Mouse (Mus musculus) lung, postnatal 0 days (tissue): ENCODE data around the gene Trim3. TPM values are rescaled to one million over a fixed set of nuclear protein-coding genes. Genes with fewer than 3 reads are reported as not detected.
A peak's percentile ranks its signal among the peaks of the same experiment; 100 is the strongest.

ENCODE experiments used
- ATAC-seq: fragments of 200-750 bp; cut with Nextera tagmentation; 2 replicates; pipeline ENCODE4 v1.8.0; 2017; ENCODE audit warnings: moderate library complexity
- DNase-seq: peaks from one replicate; pipeline ENCODE4 v3.0.0-alpha.2; 2016; ENCODE audit warnings: low spot score
- H3K27ac ChIP-seq: fragments of 300-500 bp; sonication (generic); 2 replicates; pipeline ENCODE4 v1.5.1; 2014; ENCODE audit warnings: antibody characterized with exemption, mild to moderate bottlenecking, low read length, mixed read lengths
- H3K27me3 ChIP-seq: fragments of 300-500 bp; sonication (generic); replicated peaks from 2 replicates; pipeline ENCODE4 v1.6.1; 2014; ENCODE audit warnings: low read length, mixed read lengths; ENCODE audit not compliant: insufficient read depth
- H3K36me3 ChIP-seq: fragments of 300-500 bp; sonication (generic); 2 replicates; pipeline ENCODE4 v1.6.1; 2014; ENCODE audit warnings: low read length, mixed read lengths; ENCODE audit not compliant: insufficient read depth
- H3K4me1 ChIP-seq: fragments of 300-500 bp; sonication (generic); 2 replicates; pipeline ENCODE4 v1.6.1; 2014; ENCODE audit warnings: antibody characterized with exemption, low read depth, low read length, mixed read lengths; ENCODE audit not compliant: insufficient read depth
- H3K4me2 ChIP-seq: fragments of 300-500 bp; sonication (generic); replicated peaks from 2 replicates; pipeline ENCODE4 v1.6.1; 2014; ENCODE audit warnings: low read depth, mild to moderate bottlenecking, low read length, moderate library complexity, mixed read lengths
- H3K4me3 ChIP-seq: fragments of 300-500 bp; sonication (generic); 2 replicates; pipeline ENCODE4 v1.5.1; 2014; ENCODE audit warnings: low read depth, low read length
- H3K9ac ChIP-seq: fragments of 300-500 bp; sonication (generic); replicated peaks from 2 replicates; pipeline ENCODE4 v1.6.1; 2014; ENCODE audit warnings: low read depth, mild to moderate bottlenecking
- H3K9me3 ChIP-seq: fragments of 300-500 bp; sonication (generic); 2 replicates; pipeline ENCODE4 v1.6.1; 2016; ENCODE audit warnings: low read length, mixed read lengths
- CTCF ChIP-seq: IDR thresholded peaks from 2 replicates; pipeline ENCODE4 v1.5.1; 2016; ENCODE audit warnings: antibody characterized with exemption, mild to moderate bottlenecking
- EP300 ChIP-seq: IDR thresholded peaks from 2 replicates; pipeline ENCODE4 v1.6.1; 2016; ENCODE audit warnings: antibody characterized with exemption, mild to moderate bottlenecking, control low read depth
- WGBS: fragments of 180-500 bp; shearing (Covaris S2); extraction: QIAGEN DNeasy Blood & Tissue Kit; methylation state at CpG from one replicate; pipeline ENCODE4 v1.1.7; 2014; 5-methylcytosine and 5-hydroxymethylcytosine counted together
- polyA plus RNA-seq: library from polyadenylated mRNA; unstranded; fragments of >200 nt; fragmentation: Nextera tagmentation; extraction: Ambion mirVana; gene quantifications from 2 replicates; pipeline ENCODE4 v1.2.1, GENCODE M21; 2015

The Trim3 gene
- polyA plus RNA-seq, 1 experiment from 2014 or later = 116 TPM

GRCm38 (mm10) chr7:105617810-105618209 is 15.6 kb downstream of the Trim3 start:
- no peak overlapping the region for H3K4me2 ChIP-seq
- no peak overlapping the region for H3K27ac ChIP-seq
- H3K9ac ChIP-seq = no peak overlapping the region
- peaks cover 48% of the 10 kb centered on the region for H3K36me3 ChIP-seq
- TF ChIP-seq EP300 = no peak
- TF ChIP-seq CTCF = no peak
- H3K4me3 ChIP-seq = no peak overlapping the region
- H3K27me3 ChIP-seq = no peaks in the 10 kb centered on the region
- WGBS = 95% methylated on average over 22 of the region's 22 CpGs
- no peak for DNase-seq
- H3K9me3 ChIP-seq = no peaks in the 10 kb centered on the region
- no peak for ATAC-seq
- H3K4me1 ChIP-seq = peaks cover 7% of the 10 kb centered on the region; the same call in 1 of the 2 replicates

- peaks cover 7% of the 10 kb centered on the region; the same call in 1 of the 2 replicates for H3K4me1 ChIP-seq
- no peaks in the 10 kb centered on the region for H3K27me3 ChIP-seq
- 62% methylated on average over 6 of the region's 6 CpGs for WGBS
- DNase-seq (no peak), ATAC-seq (no peak)
- H3K9me3 ChIP-seq = no peaks in the 10 kb centered on the region
- H3K9ac ChIP-seq = no peak overlapping the region
- H3K27ac ChIP-seq = peak overlapping the region; percentile 68
- H3K4me2 ChIP-seq = no peak overlapping the region
- no peak overlapping the region for H3K4me3 ChIP-seq
- TF ChIP-seq CTCF (no peak), EP300 (no peak)
- peaks cover 52% of the 10 kb centered on the region for H3K36me3 ChIP-seq
Measured at GRCm38 (mm10) chr7:105616561-105616960, 16.8 kb downstream of the Trim3 start.

GRCm38 (mm10) chr7:105615720-105616119 is 17.7 kb downstream of the Trim3 start:
- peak; percentile 59 for DNase-seq
- Histone ChIP-seq H3K4me1 (peaks cover 4% of the 10 kb centered on the region; the same call in 1 of the 2 replicates), H3K27me3 (no peaks in the 10 kb centered on the region), H3K4me2 (no peak overlapping the region), H3K4me3 (no peak overlapping the region), H3K9ac (no peak overlapping the region), H3K27ac (peak overlapping the region; percentile 68), H3K36me3 (peaks cover 60% of the 10 kb centered on the region), H3K9me3 (no peaks in the 10 kb centered on the region)
- WGBS = 53% methylated on average over 1 of the region's 1 CpGs
- TF ChIP-seq CTCF (peak; percentile 25), EP300 (no peak; the same call in 1 of the 2 replicates)
- peak; percentile 52 for ATAC-seq

- Histone ChIP-seq H3K4me2 (no peak overlapping the region), H3K4me1 (no peaks in the 10 kb centered on the region; the same call in 1 of the 2 replicates), H3K27me3 (no peaks in the 10 kb centered on the region), H3K9me3 (no peaks in the 10 kb centered on the region), H3K27ac (no peak overlapping the region), H3K9ac (no peak overlapping the region), H3K36me3 (peaks cover 62% of the 10 kb centered on the region), H3K4me3 (no peak overlapping the region)
- TF ChIP-seq CTCF (no peak), EP300 (no peak)
- 100% methylated on average over 1 of the region's 1 CpGs for WGBS
- DNase-seq (no peak), ATAC-seq (no peak)
Measured at GRCm38 (mm10) chr7:105614400-105614799, 19.0 kb downstream of the Trim3 start.

GRCm38 (mm10) chr7:105611767-105612166 is 21.6 kb downstream of the Trim3 start:
- peaks cover 38% of the 10 kb centered on the region for H3K36me3 ChIP-seq
- no peak for TF ChIP-seq CTCF
- TF ChIP-seq EP300 = no peak
- peak; percentile 34 for DNase-seq

GRCm38 (mm10) chr7:105608467-105608866 is 24.9 kb downstream of the Trim3 start:
- Histone ChIP-seq H3K9me3 (no peaks in the 10 kb centered on the region), H3K4me3 (no peak overlapping the region), H3K27ac (no peak overlapping the region), H3K36me3 (peaks cover 22% of the 10 kb centered on the region; the same call in 1 of the 2 replicates), H3K4me1 (no peaks in the 10 kb centered on the region), H3K27me3 (no peaks in the 10 kb centered on the region), H3K4me2 (no peak overlapping the region), H3K9ac (no peak overlapping the region)
- TF ChIP-seq CTCF (no peak), EP300 (no peak)
- no peak for DNase-seq
- 84% methylated on average over 3 of the region's 3 CpGs for WGBS
- ATAC-seq = no peak

More at GRCm38 (mm10) chr7:105611767-105612166, 21.6 kb downstream of the Trim3 start:
- Histone ChIP-seq H3K27ac (no peak overlapping the region), H3K4me2 (no peak overlapping the region), H3K9ac (no peak overlapping the region), H3K9me3 (no peaks in the 10 kb centered on the region), H3K27me3 (no peaks in the 10 kb centered on the region), H3K4me3 (no peak overlapping the region), H3K4me1 (no peaks in the 10 kb centered on the region; the same call in 1 of the 2 replicates)
- 44% methylated on average over 1 of the region's 1 CpGs for WGBS
- ATAC-seq = peak; percentile 34
